Mouse (Mus musculus): ENCODE data around the gene Dhx8.

The Dhx8 gene

DNA sequence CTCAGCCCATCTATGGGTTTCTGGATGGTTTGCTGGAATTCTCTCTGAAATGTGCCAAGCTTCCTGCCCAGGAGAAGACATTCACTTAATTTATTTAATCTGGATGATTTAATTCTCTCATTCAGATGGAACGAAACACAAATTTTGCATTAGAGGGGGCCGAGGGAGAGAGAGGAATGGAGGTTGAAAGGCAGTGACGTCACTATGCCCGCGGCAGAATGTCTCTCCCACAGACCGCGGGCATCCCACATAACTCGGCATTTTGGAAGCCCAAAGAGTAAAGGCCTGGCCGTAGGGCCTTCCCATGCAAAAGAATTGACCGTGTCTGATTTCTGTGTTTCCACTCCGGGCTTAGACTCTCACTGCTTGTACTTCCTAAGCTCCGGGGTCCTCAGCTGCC is 74.0 kb downstream of the Dhx8 start:
- DNase-seq, result no peak

GRCm38 (mm10) chr11:101807266-101807665 is 74.5 kb downstream of the Dhx8 start:
- no peak for DNase-seq

DNA sequence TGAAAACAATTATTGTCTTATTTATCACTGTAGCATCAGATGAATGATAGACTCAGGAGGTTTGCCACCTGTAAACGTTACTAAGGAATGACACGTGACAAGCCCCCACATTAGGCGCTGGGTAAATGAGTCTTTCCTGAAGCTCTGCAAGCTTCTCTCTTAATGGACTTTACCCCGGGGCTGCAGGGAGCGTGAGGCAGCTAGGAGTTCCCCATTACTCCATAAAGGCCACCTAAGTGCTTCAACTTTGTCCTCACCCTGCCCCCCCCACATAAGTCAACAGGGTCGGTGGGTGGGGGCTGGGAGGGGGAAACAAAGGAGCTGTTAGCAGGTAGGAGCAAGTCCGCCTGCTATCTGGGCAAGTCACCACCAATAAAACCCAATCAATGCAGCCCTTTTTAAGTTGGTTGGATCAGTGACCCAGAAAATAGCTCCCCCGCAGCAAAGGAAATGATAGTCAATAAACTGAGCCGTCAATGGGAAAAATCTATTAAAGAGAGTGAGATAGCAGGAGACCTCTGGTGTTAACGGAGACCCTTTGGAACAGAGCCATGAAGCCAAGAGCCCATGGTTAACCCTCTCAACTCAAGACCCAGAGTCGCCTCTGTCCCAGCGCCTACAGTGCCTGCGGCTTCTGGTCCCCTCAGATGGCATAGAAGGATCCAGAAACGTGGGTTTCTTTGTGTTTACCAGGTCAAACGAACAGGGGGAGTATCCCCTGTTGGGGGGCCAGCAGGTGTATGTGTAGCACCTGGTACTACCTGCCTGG is 76.5 kb downstream of the Dhx8 start:
- no peak for DNase-seq

DNA sequence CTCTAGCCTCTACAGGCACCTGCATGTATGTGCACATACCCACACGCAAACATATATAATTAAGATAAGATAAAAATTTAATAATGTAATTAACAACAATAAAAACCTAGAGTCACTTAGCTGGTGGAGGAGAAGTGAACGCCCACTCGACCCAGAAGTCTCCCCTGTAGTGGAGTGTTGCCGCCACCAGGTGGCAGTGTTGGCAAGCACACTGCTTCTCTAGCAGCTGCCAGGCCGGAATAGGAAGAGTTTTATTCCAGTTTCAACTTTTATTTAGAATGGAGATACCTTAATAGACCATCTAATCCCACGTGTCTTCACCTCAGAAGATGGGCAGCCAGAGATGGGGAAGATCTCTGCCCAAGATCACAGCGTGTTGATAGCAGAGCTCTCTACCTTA is 80.5 kb downstream of the Dhx8 start:
- peak; percentile 84 for DNase-seq

GRCm38 (mm10) chr11:101814375-101815102 is 81.8 kb downstream of the Dhx8 start:
- peak; percentile 81 for DNase-seq

DNA sequence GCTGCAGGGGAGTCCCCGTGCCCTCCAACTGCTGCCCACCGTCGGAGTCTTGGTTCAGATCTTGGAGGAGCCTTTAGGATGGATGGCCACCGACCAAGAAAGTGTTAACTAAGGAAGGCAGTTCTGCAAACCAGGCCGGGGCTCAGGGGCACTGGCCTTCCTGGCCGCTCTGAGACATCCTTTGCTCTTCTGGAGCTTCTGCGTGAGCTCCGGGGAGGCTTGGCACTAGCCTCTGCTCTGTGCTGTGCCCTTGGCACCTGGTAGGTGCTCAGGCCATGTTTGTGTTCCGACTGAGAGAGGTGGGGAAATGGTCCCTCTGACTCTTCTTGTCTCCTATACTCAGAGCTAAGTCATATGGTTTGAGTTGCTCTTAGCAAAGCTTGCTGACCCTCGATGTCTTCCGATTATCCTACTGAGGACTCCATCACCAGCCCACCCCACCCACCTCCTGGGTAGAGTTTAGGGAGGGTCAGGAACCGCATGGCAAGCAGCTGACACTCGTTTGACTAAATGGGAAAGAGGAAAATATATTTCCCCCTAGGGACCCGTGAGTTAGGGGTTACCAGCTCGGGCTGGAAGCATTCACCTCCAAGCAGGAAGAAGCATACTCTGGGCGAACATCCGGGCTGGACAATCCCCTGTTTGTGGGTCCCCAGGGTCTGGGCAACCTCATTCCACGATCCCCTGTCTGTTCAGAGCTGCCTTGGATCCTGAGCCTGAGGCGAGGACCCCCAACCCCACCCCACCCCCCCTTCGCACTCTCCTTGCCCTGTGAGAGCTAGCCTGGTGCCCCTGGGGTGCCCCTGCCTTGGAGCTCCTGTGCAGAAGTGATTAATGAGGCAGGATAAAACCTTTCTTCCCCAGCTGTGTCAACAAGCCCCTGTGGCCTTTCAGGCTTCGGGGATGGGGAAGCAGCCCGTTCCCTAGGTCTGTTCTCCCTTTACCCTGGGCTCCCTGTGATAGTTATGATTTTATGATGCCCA is 82.7 kb downstream of the Dhx8 start:
- no peak for DNase-seq
